Mouse (Mus musculus) kidney, embryonic 14.5 days (tissue): Measurements from ENCODE around the gene Lifr. TPM values are rescaled to one million over a fixed set of nuclear protein-coding genes. Genes with fewer than 3 reads are reported as not detected.

Experiments used
- ATAC-seq: fragments of 200-750 bp; cut with Nextera tagmentation; 2 replicates; pipeline ENCODE4 v1.8.0; 2017; ENCODE audit warnings: moderate number of reproducible peaks, mild to moderate bottlenecking, moderate TSS enrichment, moderate library complexity; ENCODE audit not compliant: low FRiP score, low TSS enrichment
- H3K27ac ChIP-seq: fragments of 300-500 bp; sonication (generic); 2 replicates; pipeline ENCODE4 v1.5.1; 2014; ENCODE audit warnings: low read depth, mild to moderate bottlenecking, low read length, moderate library complexity, mixed read lengths
- H3K27me3 ChIP-seq: fragments of 300-500 bp; sonication (generic); 2 replicates; pipeline ENCODE4 v1.6.1; 2014; ENCODE audit warnings: mild to moderate bottlenecking, low read length; ENCODE audit not compliant: control insufficient read depth, insufficient read depth
- H3K36me3 ChIP-seq: fragments of 300-500 bp; sonication (generic); 2 replicates; pipeline ENCODE4 v1.6.1; 2014; ENCODE audit warnings: low read length, mixed read lengths; ENCODE audit not compliant: control insufficient read depth, insufficient read depth
- H3K4me1 ChIP-seq: fragments of 300-500 bp; sonication (generic); 2 replicates; pipeline ENCODE4 v1.6.1; 2014; ENCODE audit warnings: low read length, mixed read lengths; ENCODE audit not compliant: control insufficient read depth, insufficient read depth
- H3K4me2 ChIP-seq: fragments of 300-500 bp; sonication (generic); replicated peaks from 2 replicates; pipeline ENCODE4 v1.6.1; 2014; ENCODE audit warnings: low read depth, mild to moderate bottlenecking, low read length
- H3K4me3 ChIP-seq: fragments of 300-500 bp; sonication (generic); 2 replicates; pipeline ENCODE4 v1.5.1; 2014; ENCODE audit warnings: mild to moderate bottlenecking, low read length
- H3K9ac ChIP-seq: fragments of 300-500 bp; sonication (generic); 2 replicates; pipeline ENCODE4 v1.6.1; 2014; ENCODE audit warnings: low read depth, mild to moderate bottlenecking, low read length, moderate library complexity
- H3K9me3 ChIP-seq: fragments of 300-500 bp; sonication (generic); 2 replicates; pipeline ENCODE4 v1.6.1; 2016; ENCODE audit warnings: low read length; ENCODE audit not compliant: control insufficient read depth
- WGBS: fragments of 180-500 bp; shearing (Covaris S2); extraction: QIAGEN DNeasy Blood & Tissue Kit; methylation state at CpG from one replicate; pipeline ENCODE4 v1.1.7; 2014; 5-methylcytosine and 5-hydroxymethylcytosine counted together
- polyA plus RNA-seq: library from polyadenylated mRNA; unstranded; fragments of >200 nt; fragmentation: Nextera tagmentation; extraction: Ambion mirVana; gene quantifications from 2 replicates; pipeline ENCODE4 v1.2.1, GENCODE M21; 2014

Lifr gene
- polyA plus RNA-seq, 1 experiment from 2014 or later, result 33.5 TPM

- Histone ChIP-seq H3K36me3 (peaks cover 29% of the 10 kb centered on the region), H3K9me3 (no peaks in the 10 kb centered on the region), H3K27ac (0 out of 2 replicates have a peak overlapping the region, but pooled peaks have one; percentile 37), H3K4me1 (peaks cover 18% of the 10 kb centered on the region; the same call in 1 of the 2 replicates), H3K27me3 (no peaks in the 10 kb centered on the region), H3K4me2 (no peak overlapping the region), H3K4me3 (no peak overlapping the region), H3K9ac (no peak overlapping the region)
- WGBS, result 30% methylated on average over 11 of the region's 11 CpGs
- peak; percentile 51; the same call in 1 of the 2 replicates for ATAC-seq
These were observed 77.6 kb downstream of the Lifr start for GRCm38 (mm10) chr15:7167906-7168532.

- WGBS, result 72% methylated on average over 2 of the region's 2 CpGs
- H3K9me3 ChIP-seq, result no peaks in the 10 kb centered on the region
- no peaks in the 10 kb centered on the region for H3K27me3 ChIP-seq
- peaks cover 49% of the 10 kb centered on the region for H3K36me3 ChIP-seq
- H3K4me3 ChIP-seq, result no peak overlapping the region
- no peak for ATAC-seq
- no peak overlapping the region for H3K27ac ChIP-seq
- H3K9ac ChIP-seq, result no peak overlapping the region
- peaks cover 2% of the 10 kb centered on the region; the same call in 1 of the 2 replicates for H3K4me1 ChIP-seq
- H3K4me2 ChIP-seq, result no peak overlapping the region
These were observed 82.5 kb downstream of the Lifr start for GRCm38 (mm10) chr15:7172875-7173274.

GRCm38 (mm10) chr15:7173346-7173745 lies 82.9 kb downstream of the Lifr start:
- 61% methylated on average over 7 of the region's 7 CpGs for WGBS
- Histone ChIP-seq H3K4me1 (no peaks in the 10 kb centered on the region), H3K9me3 (no peaks in the 10 kb centered on the region), H3K9ac (no peak overlapping the region), H3K27me3 (no peaks in the 10 kb centered on the region), H3K27ac (no peak overlapping the region), H3K36me3 (peaks cover 54% of the 10 kb centered on the region), H3K4me2 (no peak overlapping the region), H3K4me3 (no peak overlapping the region)
- ATAC-seq, result no peak

GRCm38 (mm10) chr15:7173776-7174175 lies 83.4 kb downstream of the Lifr start:
- no peaks in the 10 kb centered on the region for H3K9me3 ChIP-seq
- H3K27ac ChIP-seq, result no peak overlapping the region
- ATAC-seq, result no peak
- 88% methylated on average over 8 of the region's 8 CpGs for WGBS
- H3K4me3 ChIP-seq, result no peak overlapping the region
- H3K4me1 ChIP-seq, result no peaks in the 10 kb centered on the region
- H3K4me2 ChIP-seq, result no peak overlapping the region
- no peak overlapping the region for H3K9ac ChIP-seq
- no peaks in the 10 kb centered on the region for H3K27me3 ChIP-seq
- peaks cover 54% of the 10 kb centered on the region for H3K36me3 ChIP-seq

- Histone ChIP-seq H3K27ac (no peak overlapping the region), H3K4me1 (no peaks in the 10 kb centered on the region), H3K4me2 (no peak overlapping the region), H3K36me3 (peaks cover 54% of the 10 kb centered on the region), H3K9me3 (no peaks in the 10 kb centered on the region), H3K4me3 (no peak overlapping the region), H3K27me3 (no peaks in the 10 kb centered on the region), H3K9ac (no peak overlapping the region)
- ATAC-seq, result no peak
- 64% methylated on average over 6 of the region's 6 CpGs for WGBS
These were observed 90.2 kb downstream of the Lifr start for GRCm38 (mm10) chr15:7180576-7180975.

GRCm38 (mm10) chr15:7187682-7188081 lies 97.3 kb downstream of the Lifr start:
- peaks cover 47% of the 10 kb centered on the region for H3K36me3 ChIP-seq
- no peaks in the 10 kb centered on the region for H3K27me3 ChIP-seq
- WGBS, result 88% methylated on average over 6 of the region's 6 CpGs
- H3K9me3 ChIP-seq, result no peaks in the 10 kb centered on the region
- H3K4me1 ChIP-seq, result no peaks in the 10 kb centered on the region
- no peak overlapping the region for H3K9ac ChIP-seq
- H3K27ac ChIP-seq, result no peak overlapping the region
- no peak for ATAC-seq
- H3K4me3 ChIP-seq, result no peak overlapping the region
- no peak overlapping the region for H3K4me2 ChIP-seq

- no peak overlapping the region for H3K4me3 ChIP-seq
- no peaks in the 10 kb centered on the region for H3K27me3 ChIP-seq
- H3K9me3 ChIP-seq, result no peaks in the 10 kb centered on the region
- H3K4me2 ChIP-seq, result no peak overlapping the region
- WGBS, result 83% methylated on average over 22 of the region's 22 CpGs
- ATAC-seq, result no peak
- peaks cover 37% of the 10 kb centered on the region for H3K36me3 ChIP-seq
- H3K27ac ChIP-seq, result no peak overlapping the region
- H3K4me1 ChIP-seq, result no peaks in the 10 kb centered on the region
- H3K9ac ChIP-seq, result no peak overlapping the region
These were observed 99.5 kb downstream of the Lifr start for GRCm38 (mm10) chr15:7189678-7190454.

- no peak overlapping the region for H3K9ac ChIP-seq
- H3K36me3 ChIP-seq, result peaks cover 27% of the 10 kb centered on the region
- 62% methylated on average over 4 of the region's 4 CpGs for WGBS
- H3K4me1 ChIP-seq, result no peaks in the 10 kb centered on the region
- no peak for ATAC-seq
- no peaks in the 10 kb centered on the region for H3K27me3 ChIP-seq
- H3K4me3 ChIP-seq, result no peak overlapping the region
- H3K9me3 ChIP-seq, result no peaks in the 10 kb centered on the region
- H3K4me2 ChIP-seq, result no peak overlapping the region
- no peak overlapping the region for H3K27ac ChIP-seq
These were observed 100.7 kb downstream of the Lifr start for GRCm38 (mm10) chr15:7191074-7191473.

- H3K36me3 ChIP-seq, result peaks cover 17% of the 10 kb centered on the region
- H3K4me2 ChIP-seq, result no peak overlapping the region
- no peak overlapping the region for H3K4me3 ChIP-seq
- H3K27me3 ChIP-seq, result no peaks in the 10 kb centered on the region
- no peak overlapping the region for H3K9ac ChIP-seq
- H3K4me1 ChIP-seq, result no peaks in the 10 kb centered on the region
- ATAC-seq, result no peak
- H3K9me3 ChIP-seq, result no peaks in the 10 kb centered on the region
- WGBS, result 99% methylated on average over 2 of the region's 2 CpGs
- H3K27ac ChIP-seq, result no peak overlapping the region
These were observed 102.2 kb downstream of the Lifr start for GRCm38 (mm10) chr15:7192582-7192981.
